Mouse (Mus musculus) urinary bladder, postnatal 25 days (tissue): ENCODE measurements around the gene Tubb1.
A peak's percentile ranks its signal among the peaks of the same experiment; 100 is the strongest.

ENCODE experiments used
- DNase-seq: peaks from one replicate; pipeline ENCODE4 v3.0.0; 2022; ENCODE audit warnings: low spot score

The Tubb1 gene

GRCm38 (mm10) chr2:174443046-174443445, 7.4 kb upstream of the Tubb1 start:
- DNase-seq, result no peak

DNA sequence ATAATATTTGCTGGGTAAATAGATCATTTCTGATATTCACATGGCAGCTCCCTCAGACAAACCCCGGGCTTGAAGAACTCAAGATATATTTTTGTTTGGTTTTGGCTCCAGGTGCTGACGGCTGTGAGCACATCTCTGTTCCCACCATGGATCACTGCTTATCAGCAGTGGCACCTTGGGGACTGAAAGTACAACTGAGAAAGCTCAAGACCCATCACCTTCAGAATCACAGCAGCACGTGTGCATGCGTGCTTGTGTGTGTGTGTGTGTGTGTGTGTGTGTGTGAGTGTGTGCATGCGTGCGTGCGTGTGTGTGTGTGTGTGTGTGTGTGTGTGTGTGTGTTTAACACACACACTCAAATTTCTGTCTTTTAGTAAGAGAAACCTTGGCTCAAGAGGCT, 6.1 kb upstream of the Tubb1 start:
- no peak for DNase-seq

GRCm38 (mm10) chr2:174445018-174445417, 5.5 kb upstream of the Tubb1 start:
- no peak for DNase-seq

DNA sequence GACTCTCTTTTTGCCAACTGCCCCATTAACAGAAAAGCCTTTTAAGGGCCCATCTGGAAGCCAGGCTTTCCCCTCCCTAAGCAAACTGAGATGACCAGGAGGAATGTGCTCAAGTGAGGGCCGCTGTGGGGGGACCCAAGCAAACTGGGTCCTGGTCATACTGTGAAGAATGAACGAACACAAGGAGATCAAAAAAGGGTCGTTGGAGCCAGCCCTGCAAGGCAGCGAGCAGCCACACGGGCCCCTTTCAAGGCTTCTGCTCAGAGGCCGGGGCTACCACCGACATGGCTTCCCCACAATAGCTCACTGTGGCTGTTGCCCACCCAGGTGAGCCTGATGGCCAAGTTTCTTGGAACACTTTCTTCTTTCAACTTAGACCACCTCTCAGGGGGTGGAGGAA, 4.0 kb upstream of the Tubb1 start:
- no peak for DNase-seq

GRCm38 (mm10) chr2:174446905-174447304, 3.6 kb upstream of the Tubb1 start:
- no peak for DNase-seq

GRCm38 (mm10) chr2:174448405-174448804, 2.1 kb upstream of the Tubb1 start:
- DNase-seq, result no peak

GRCm38 (mm10) chr2:174453681-174454080, 3.2 kb downstream of the Tubb1 start:
- DNase-seq, result no peak

DNA sequence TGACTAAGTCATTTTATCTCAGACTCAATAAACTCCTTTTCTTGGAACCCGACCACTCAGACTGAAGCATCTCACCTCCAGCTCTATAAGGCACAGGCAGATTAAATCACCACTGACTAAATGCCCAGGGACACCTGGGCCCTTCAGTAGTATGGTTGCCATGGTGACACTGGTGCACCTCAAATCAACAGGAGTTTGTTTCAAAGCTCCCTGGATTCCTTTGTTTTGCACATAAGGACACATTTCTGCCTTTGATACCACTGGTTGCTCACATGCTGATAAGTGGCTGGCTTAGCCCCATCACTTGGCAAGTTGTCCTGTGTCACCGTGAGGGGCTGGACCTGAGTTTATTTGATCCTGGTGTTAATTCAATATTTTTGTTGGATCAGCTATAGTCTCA, 8.9 kb downstream of the Tubb1 start:
- no peak for DNase-seq

- DNase-seq, result peak; percentile 15
Observed at GRCm38 (mm10) chr2:174463370-174463769, 12.9 kb downstream of the Tubb1 start.

DNA sequence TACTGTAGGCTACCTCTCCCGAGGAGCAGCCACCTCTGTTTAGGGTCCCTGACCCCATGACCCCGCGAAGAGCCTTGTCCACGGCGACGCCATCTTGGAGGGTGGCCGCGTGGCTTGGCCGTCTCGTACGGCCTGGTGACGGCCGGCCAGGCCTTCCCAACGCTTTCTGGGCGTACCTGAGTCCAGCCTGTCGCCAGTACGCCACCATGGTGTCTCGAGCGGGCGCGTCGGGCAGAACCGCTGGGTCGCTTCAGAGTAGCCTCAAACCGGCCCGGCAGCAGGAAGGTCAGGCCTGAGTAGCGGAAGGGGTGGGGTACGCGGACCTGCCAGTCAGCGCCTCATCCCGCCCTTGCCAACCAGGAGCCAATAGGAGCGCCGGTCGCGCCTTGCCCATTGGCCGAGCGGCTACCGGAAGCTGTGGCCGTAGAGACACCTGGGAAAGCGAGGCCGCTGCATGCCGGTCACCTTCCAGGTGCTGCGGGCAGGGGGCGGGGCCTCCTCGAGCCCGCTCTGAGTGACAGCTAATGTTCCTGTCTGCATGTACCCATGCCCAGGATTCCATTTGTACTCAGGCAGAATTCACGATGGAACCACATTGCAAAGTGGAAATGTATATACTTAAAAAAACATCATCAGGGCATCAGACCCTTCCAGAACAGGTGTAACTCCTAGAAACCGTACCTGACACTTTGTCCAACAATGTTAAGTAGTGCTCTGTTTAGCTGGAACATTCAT, 13.5 kb downstream of the Tubb1 start, which contains the start of gene Atp5e:
TSS of gene Atp5e (minus strand) at position 317 of the 735 bp plus-strand sequence.
- peak; percentile 92 for DNase-seq

- DNase-seq, result no peak
Observed at GRCm38 (mm10) chr2:174470333-174470732, 19.8 kb downstream of the Tubb1 start.

DNA sequence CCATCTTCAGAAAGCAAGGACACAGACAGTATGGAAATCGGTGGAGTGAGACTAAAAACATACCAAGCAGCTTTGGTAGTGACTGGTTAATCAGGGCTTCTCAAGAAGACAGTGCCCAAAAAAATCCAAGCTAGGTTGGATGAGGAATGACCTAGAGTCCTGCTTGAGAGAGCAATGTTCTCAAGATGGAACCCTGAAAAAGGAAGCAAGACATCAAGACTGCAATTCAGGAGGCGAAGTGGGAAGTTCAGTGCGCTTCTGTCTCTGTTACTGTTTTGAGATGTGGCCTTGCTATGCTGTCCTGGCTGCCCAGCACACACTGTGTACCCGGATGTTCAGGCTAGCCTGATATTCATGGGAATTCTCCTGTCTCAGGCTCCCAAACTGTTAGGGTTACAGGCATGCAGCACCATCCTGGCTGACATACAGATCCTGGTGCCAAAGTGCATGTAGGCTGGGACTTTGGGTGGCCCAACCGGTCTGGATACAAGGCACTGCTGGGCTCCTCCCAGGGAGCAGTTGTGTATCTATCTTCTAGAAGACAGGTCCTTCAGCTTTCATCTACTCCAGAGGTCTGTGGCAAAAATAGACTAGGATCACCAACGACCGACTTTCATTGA, 20.4 kb downstream of the Tubb1 start:
- DNase-seq, result no peak

DNA sequence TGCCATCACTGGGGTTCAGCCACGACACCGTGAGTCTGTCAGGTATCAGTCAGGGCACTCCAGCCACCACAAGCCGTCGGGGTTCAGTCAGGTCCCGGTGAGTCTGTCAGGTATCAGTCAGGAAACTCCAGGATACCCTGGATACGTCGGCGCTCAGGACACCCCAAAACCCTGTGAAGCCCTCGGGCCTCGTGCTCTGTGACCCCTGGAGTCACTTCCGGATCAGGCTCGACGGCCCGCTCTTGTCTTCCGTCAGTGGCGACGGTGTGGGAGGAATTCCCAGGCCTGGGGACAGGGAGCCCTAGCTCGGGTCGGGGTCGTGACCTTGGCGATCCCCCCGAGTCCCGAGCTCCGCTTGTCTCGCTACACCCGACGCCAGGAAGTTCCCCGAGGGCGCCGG, 21.9 kb downstream of the Tubb1 start:
- DNase-seq, result peak; percentile 13

DNA sequence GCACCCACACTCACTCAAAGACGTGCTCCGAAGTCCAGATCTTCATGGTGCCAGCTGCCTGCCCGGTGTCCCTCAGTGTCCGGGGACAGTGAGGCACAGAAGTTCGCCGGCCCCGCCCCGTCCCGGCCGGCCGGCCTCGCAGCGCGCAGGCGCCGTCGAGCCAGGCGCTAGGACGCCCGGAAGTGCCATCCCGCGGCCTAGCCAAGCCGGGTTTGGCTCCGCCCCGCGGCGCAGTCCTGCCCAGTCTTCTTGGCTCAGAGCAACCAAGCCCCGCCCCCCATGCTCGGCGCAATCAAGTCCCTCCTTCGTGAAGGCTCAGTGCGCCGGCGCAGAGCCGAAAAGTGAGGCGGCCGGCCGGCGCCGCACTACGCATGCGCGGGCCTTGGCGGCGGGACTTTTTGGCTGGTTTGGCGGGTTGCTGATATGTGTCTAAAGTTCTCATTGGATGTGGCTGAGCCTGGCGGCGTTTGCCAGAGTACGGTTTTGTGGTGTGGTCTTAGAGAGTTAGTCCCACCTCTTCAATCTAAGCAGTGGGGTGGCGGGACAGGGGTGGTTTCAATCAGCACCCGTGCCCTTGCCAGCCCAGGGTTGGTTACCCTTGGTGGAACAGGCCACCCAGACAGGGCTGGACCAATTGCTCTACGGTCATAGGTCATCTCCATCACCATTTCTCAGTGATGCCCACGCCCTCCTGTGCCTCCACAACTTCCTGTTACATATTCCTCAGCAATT, 22.5 kb downstream of the Tubb1 start, which contains the start of gene Prelid3b:
TSS of gene Prelid3b (minus strand) at position 264 of the 732 bp plus-strand sequence.
- DNase-seq, result peak; percentile 100

DNA sequence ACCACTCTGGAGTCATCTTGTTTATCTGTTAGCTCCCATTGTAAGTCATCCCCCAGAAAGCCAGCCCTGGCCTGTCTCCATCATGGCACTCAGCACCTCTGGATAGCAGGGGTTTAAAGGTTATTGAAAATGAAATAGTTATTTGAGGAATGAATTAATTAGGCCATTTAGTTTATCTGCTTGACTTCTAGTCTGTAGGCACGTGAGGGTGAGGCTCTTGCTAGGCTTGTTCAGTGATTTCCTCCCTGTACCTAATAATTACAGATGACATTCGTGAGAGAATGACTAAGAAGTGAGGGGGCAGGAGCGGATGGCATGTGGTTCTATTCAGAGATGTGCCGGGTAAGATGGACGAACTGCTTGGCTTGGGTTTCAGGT, 23.0 kb downstream of the Tubb1 start:
- no peak for DNase-seq

- no peak for DNase-seq
Observed at GRCm38 (mm10) chr2:174477543-174478319, 27.2 kb downstream of the Tubb1 start.

- DNase-seq, result no peak
Observed at GRCm38 (mm10) chr2:174478746-174479145, 28.3 kb downstream of the Tubb1 start.

DNA sequence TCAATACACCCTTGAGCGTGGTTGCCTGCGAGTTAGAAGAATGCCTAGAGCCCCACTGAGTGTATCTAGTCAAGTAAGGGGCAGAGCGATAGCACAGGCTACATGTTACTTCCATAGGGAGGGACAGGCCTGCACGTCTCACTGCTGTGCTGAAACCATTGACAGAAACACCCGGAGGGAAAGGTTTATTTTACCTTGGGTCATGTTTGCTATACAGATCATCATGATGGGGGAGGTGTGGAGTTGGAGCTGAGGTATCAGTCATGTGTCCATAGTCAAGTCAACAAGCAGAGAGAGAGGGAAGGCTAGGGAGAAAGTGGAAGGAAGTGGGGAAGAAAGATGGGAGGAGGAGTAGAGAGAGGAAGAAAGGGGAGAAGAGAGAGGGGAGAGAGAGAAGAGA, 36.5 kb downstream of the Tubb1 start:
- DNase-seq, result no peak

DNA sequence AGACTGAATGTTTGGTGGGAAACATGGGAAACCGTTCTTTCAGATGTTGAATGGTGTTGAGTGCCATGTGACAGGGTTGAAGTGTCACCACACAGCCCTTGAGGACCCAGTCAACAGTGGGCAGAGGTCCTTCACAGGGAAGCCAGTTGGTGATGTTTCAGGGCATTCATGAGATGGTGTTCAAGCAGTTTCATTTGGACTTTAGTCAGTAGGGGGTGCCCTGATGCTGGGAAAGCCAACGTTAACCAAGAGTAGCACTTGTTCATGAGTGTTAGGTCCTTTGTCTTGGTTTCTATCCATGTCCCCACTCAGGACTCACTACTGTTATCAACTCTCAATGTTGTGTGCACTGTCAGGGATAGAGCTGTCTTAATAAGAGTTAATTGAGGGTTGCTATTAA, 42.4 kb downstream of the Tubb1 start:
- DNase-seq, result no peak

- no peak for DNase-seq
Observed at GRCm38 (mm10) chr2:174500814-174501503, 50.5 kb downstream of the Tubb1 start.

- no peak for DNase-seq
Observed at GRCm38 (mm10) chr2:174501517-174501916, 51.0 kb downstream of the Tubb1 start.

GRCm38 (mm10) chr2:174502321-174502720, 51.8 kb downstream of the Tubb1 start:
- DNase-seq, result no peak
